Mouse (Mus musculus) G1E (cell line): ENCODE data around the gene Wnt9a.

Source experiments
- CTCF ChIP-seq: IDR thresholded peaks from 2 replicates; pipeline ENCODE4 v1.5.1; 2012; ENCODE audit warnings: low read depth, low read length, inconsistent platforms, mixed read lengths
- GATA1 ChIP-seq: IDR thresholded peaks from 2 replicates; pipeline ENCODE4 v1.6.1; 2012; ENCODE audit warnings: borderline replicate concordance, low read length, inconsistent platforms, mixed read lengths
- POLR2AphosphoS5 ChIP-seq: IDR thresholded peaks from 2 replicates; pipeline ENCODE4 v1.6.1; 2012; ENCODE audit warnings: low read depth, low read length, inconsistent platforms; ENCODE audit not compliant: insufficient replicate concordance
- TAL1 ChIP-seq: conservative IDR thresholded peaks from 2 replicates; pipeline ENCODE4 v1.6.1; 2012; ENCODE audit warnings: low read depth, low read length, inconsistent platforms, mixed read lengths

- TF ChIP-seq CTCF (no peak), POLR2AphosphoS5 (no peak), TAL1 (no peak), GATA1 (no peak)
These were observed 41.4 kb upstream of the Wnt9a start for GRCm38 (mm10) chr11:59265154-59265813.
